8 mouse cellular contexts compared by ENCODE assay signal in genomic region chr4:102574226-102574625, GRCm38 (mm10).
DNase-seq lines count a peak whose midpoint lies in the region; ATAC-seq and TF ChIP-seq lines count a peak whose summit lies in the region.

No protein-coding gene starts in this region.

- H3K4me1 ChIP-seq in heart, embryonic 11.5 days (ENCODE audit: control insufficient read depth, insufficient read depth, low read length) = peaks cover 15% of the 10 kb centered on the region
- H3K4me1 ChIP-seq in liver, embryonic 11.5 days (replicated peaks; ENCODE audit: control insufficient read depth, insufficient read depth, low read length) = peaks cover 29% of the 10 kb centered on the region
- peaks cover 11% of the 10 kb centered on the region for H3K4me1 ChIP-seq in olfactory bulb, adult 2 months (ENCODE audit: control insufficient read depth, insufficient read depth, low read length)
- H3K4me1 ChIP-seq in hindbrain, embryonic 16.5 days (ENCODE audit: control insufficient read depth, insufficient read depth, low read depth, low read length) = peaks cover 9% of the 10 kb centered on the region
- peaks cover 15% of the 10 kb centered on the region for H3K4me1 ChIP-seq in hindbrain, embryonic 12.5 days

- no peaks in the 10 kb centered on the region for H3K27me3 ChIP-seq in heart, embryonic 11.5 days (ENCODE audit: control insufficient read depth, insufficient read depth, low read length)
- no peaks in the 10 kb centered on the region for H3K27me3 ChIP-seq in liver, embryonic 11.5 days (replicated peaks; ENCODE audit: control insufficient read depth, insufficient read depth, low read length)
- H3K27me3 ChIP-seq in hindbrain, embryonic 16.5 days (replicated peaks; ENCODE audit: control insufficient read depth, insufficient read depth, low read length) = no peaks in the 10 kb centered on the region
- peaks cover 7% of the 10 kb centered on the region for H3K27me3 ChIP-seq in hindbrain, embryonic 12.5 days

- no peaks in the 10 kb centered on the region for H3K36me3 ChIP-seq in heart, embryonic 11.5 days (ENCODE audit: control insufficient read depth, insufficient read depth, low read length)
- no peaks in the 10 kb centered on the region for H3K36me3 ChIP-seq in liver, embryonic 11.5 days (ENCODE audit: control insufficient read depth, insufficient read depth, low read length)
- H3K36me3 ChIP-seq in hindbrain, embryonic 16.5 days (ENCODE audit: control insufficient read depth, insufficient read depth, low read length) = no peaks in the 10 kb centered on the region
- no peaks in the 10 kb centered on the region for H3K36me3 ChIP-seq in hindbrain, embryonic 12.5 days

- 42% methylated on average over 9 of the region's 9 CpGs for WGBS in heart, embryonic 11.5 days (ENCODE audit: insufficient replicate concordance)
- 37% methylated on average over 9 of the region's 9 CpGs for WGBS in liver, embryonic 11.5 days
- 62% methylated on average over 9 of the region's 9 CpGs for WGBS in olfactory bulb, adult 2 months
- WGBS in hindbrain, embryonic 16.5 days = 54% methylated on average over 9 of the region's 9 CpGs
- 54% methylated on average over 9 of the region's 9 CpGs for WGBS in hindbrain, embryonic 12.5 days

- H3K4me3 ChIP-seq in left cerebral cortex, adult 2 months = no peak overlapping the region
- H3K4me3 ChIP-seq in heart, embryonic 11.5 days (ENCODE audit: low read depth, low read length) = no peak overlapping the region
- no peak overlapping the region for H3K4me3 ChIP-seq in liver, embryonic 11.5 days (ENCODE audit: low read depth, low read length)
- no peak overlapping the region for H3K4me3 ChIP-seq in olfactory bulb, adult 2 months (ENCODE audit: insufficient read depth, low read depth, low read length)
- no peak overlapping the region for H3K4me3 ChIP-seq in hindbrain, embryonic 16.5 days (ENCODE audit: low read length)
- H3K4me3 ChIP-seq in hindbrain, embryonic 12.5 days = no peak overlapping the region

- intact Hi-C loops in left cerebral cortex, adult 2 months (cut with DNase I) = loop anchor here (5.0 kb wide), 1 partner anchor 42 kb away; no protein-coding TSS in a partner anchor

- peak; percentile 69 for ATAC-seq in heart, embryonic 11.5 days (replicated peaks; ENCODE audit: insufficient number of reproducible peaks, low FRiP score, low TSS enrichment)
- ATAC-seq in liver, embryonic 11.5 days (replicated peaks; ENCODE audit: low FRiP score) = no peak
- ATAC-seq in hindbrain, embryonic 16.5 days = no peak
- ATAC-seq in hindbrain, embryonic 12.5 days (ENCODE audit: low FRiP score) = no peak

- TF ChIP-seq CTCF in left cerebral cortex, adult 2 months (IDR thresholded peaks at IDR 0.05) = no peak
- TF ChIP-seq CTCF in olfactory bulb, adult 2 months (IDR thresholded peaks at IDR 0.05; ENCODE audit: insufficient read depth, low read depth, low read length) = no peak

- peak overlapping the region; percentile 16; the same call in 1 of the 2 replicates for H3K4me2 ChIP-seq in heart, embryonic 11.5 days
- H3K4me2 ChIP-seq in liver, embryonic 11.5 days = peak overlapping the region; percentile 22
- H3K4me2 ChIP-seq in hindbrain, embryonic 16.5 days (ENCODE audit: low read length) = no peak overlapping the region
- H3K4me2 ChIP-seq in hindbrain, embryonic 12.5 days (replicated peaks) = no peak overlapping the region

- DNase-seq in left cerebral cortex, adult 2 months (ENCODE audit: extremely low spot score in 1 of 2, low spot score in 2 of 2) = no peak
- no peak for DNase-seq in left cerebral cortex, adult 8-10 months (ENCODE audit: low spot score in 2 of 2)
- no peak for DNase-seq in liver, embryonic 11.5 days (ENCODE audit: low spot score)
- no peak for DNase-seq in ovary, postnatal 14 days (ENCODE audit: low spot score)

- no peak overlapping the region for H3K9ac ChIP-seq in heart, embryonic 11.5 days (ENCODE audit: low read depth, low read length)
- no peak overlapping the region for H3K9ac ChIP-seq in liver, embryonic 11.5 days (ENCODE audit: low read depth, low read length)
- H3K9ac ChIP-seq in hindbrain, embryonic 16.5 days (ENCODE audit: low read depth, low read length) = no peak overlapping the region
- no peak overlapping the region for H3K9ac ChIP-seq in hindbrain, embryonic 12.5 days

- no peaks in the 10 kb centered on the region for H3K9me3 ChIP-seq in heart, embryonic 11.5 days (replicated peaks; ENCODE audit: control insufficient read depth, low read length)
- no peaks in the 10 kb centered on the region for H3K9me3 ChIP-seq in liver, embryonic 11.5 days (ENCODE audit: control insufficient read depth, low read length)
- no peaks in the 10 kb centered on the region for H3K9me3 ChIP-seq in hindbrain, embryonic 16.5 days (ENCODE audit: control insufficient read depth, low read length)
- no peaks in the 10 kb centered on the region for H3K9me3 ChIP-seq in hindbrain, embryonic 12.5 days (replicated peaks)

- H3K27ac ChIP-seq in left cerebral cortex, adult 2 months = peak overlapping the region; percentile 66
- 0 out of 2 replicates have a peak overlapping the region, but pooled peaks have one; percentile 57 for H3K27ac ChIP-seq in heart, embryonic 11.5 days (ENCODE audit: low read depth, low read length)
- H3K27ac ChIP-seq in liver, embryonic 11.5 days (ENCODE audit: low read depth, low read length) = no peak overlapping the region; the same call in 1 of the 2 replicates
- H3K27ac ChIP-seq in olfactory bulb, adult 2 months (ENCODE audit: insufficient read depth, low read depth, low read length) = peak overlapping the region; percentile 18; the same call in 1 of the 2 replicates
- no peak overlapping the region for H3K27ac ChIP-seq in hindbrain, embryonic 16.5 days (ENCODE audit: low read depth, low read length)
- no peak overlapping the region for H3K27ac ChIP-seq in hindbrain, embryonic 12.5 days

- no peak for TF ChIP-seq POLR2A in olfactory bulb, adult 2 months (IDR thresholded peaks at IDR 0.05; ENCODE audit: insufficient read depth, low read depth, low read length)

Comparison
In these comparisons a context has a peak if more than half of its experiments do, and no peak if none do; other contexts are left out.
1. H3K27ac ChIP-seq: peak in left cerebral cortex, adult 2 months (single experiment), heart, embryonic 11.5 days (single experiment) and olfactory bulb, adult 2 months (single experiment); none in liver, embryonic 11.5 days (single experiment), hindbrain, embryonic 16.5 days (single experiment) and hindbrain, embryonic 12.5 days (single experiment).
2. H3K4me2 ChIP-seq: peak in heart, embryonic 11.5 days (single experiment) and liver, embryonic 11.5 days (single experiment); none in hindbrain, embryonic 16.5 days (single experiment) and hindbrain, embryonic 12.5 days (single experiment).